Mouse (Mus musculus): ENCODE data around the gene Rnd2. TPM values are rescaled to one million over a fixed set of nuclear protein-coding genes. Genes with fewer than 3 reads are reported as not detected.

Gene Rnd2
- polyA plus RNA-seq, 1 experiment = 28.1 TPM

DNA sequence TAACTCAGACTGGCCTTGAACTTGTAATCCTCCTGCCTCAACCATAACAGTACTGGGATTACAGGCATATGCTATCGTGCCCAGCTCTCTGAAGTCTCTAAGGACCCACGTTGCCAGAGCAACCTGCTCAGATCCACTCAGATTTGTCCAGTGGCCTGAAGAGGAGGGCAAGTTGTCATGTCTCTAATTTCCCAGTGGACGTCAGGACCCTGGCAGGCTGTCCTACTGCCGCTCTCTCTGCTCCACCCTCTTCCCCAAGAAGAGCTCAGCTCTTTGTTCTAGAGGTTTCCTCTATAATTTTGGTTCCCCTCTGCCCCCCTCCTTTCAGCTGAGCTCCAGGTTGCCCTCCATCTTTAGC, 12.4 kb downstream of the Rnd2 start:
- no peaks in the 10 kb centered on the region for H3K36me3 ChIP-seq (ENCODE audit: control insufficient read depth, insufficient read depth, low read length)
- no peaks in the 10 kb centered on the region for H3K27me3 ChIP-seq (ENCODE audit: control insufficient read depth, insufficient read depth, low read length)
- 69% methylated on average over 4 of the region's 4 CpGs for WGBS
- TF ChIP-seq POLR2A (IDR thresholded peaks at IDR 0.05; ENCODE audit: low read depth, low read length) = no peak
- no peak for TF ChIP-seq CTCF (IDR thresholded peaks at IDR 0.05; ENCODE audit: extremely low read depth, insufficient read length, insufficient replicate concordance, low read depth, low read length)
- peaks cover 28% of the 10 kb centered on the region for H3K4me1 ChIP-seq (ENCODE audit: control insufficient read depth, insufficient read depth, insufficient read length, low read length)
- H3K4me3 ChIP-seq (ENCODE audit: low read depth, low read length) = no peak overlapping the region
- H3K27ac ChIP-seq (ENCODE audit: insufficient read depth, low read depth, low read length) = no peak overlapping the region

DNA sequence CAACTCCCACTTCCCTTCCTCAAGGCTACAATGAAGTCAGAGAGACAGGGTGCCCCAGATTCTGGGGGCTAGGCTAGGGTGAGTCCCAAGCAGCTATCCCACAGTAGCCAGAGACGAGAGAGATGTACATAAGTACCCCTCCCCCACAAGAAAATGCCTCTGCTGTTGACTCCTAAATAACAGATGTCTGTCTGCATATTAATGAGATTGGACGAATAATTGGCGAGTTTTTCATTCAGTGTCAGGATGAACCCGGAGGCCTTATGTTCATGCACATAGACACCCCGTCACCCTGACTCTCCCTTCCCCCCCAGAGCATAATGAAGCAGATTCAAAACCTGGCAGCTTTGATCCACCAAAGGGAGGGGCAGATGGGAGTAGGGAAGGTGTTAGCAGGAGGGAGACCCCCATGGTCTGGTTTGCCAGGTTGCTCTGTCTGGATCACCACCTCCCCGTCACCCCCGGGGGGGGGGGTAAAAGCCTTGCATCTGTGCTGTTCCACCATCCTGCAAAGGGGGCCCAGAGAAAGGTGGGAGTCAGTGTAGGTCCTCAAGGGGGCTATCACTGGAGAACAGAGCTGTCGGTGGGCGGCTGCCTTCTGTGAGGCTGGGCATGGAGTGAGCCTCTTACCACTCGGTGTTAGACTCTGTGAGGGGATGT, 12.9 kb downstream of the Rnd2 start:
- no peak overlapping the region for H3K27ac ChIP-seq (ENCODE audit: insufficient read depth, low read depth, low read length)
- H3K36me3 ChIP-seq (ENCODE audit: control insufficient read depth, insufficient read depth, low read length) = no peaks in the 10 kb centered on the region
- no peak overlapping the region for H3K4me3 ChIP-seq (ENCODE audit: low read depth, low read length)
- TF ChIP-seq CTCF (IDR thresholded peaks at IDR 0.05; ENCODE audit: extremely low read depth, insufficient read length, insufficient replicate concordance, low read depth, low read length) (no peak), POLR2A (IDR thresholded peaks at IDR 0.05; ENCODE audit: low read depth, low read length) (no peak)
- peaks cover 28% of the 10 kb centered on the region for H3K4me1 ChIP-seq (ENCODE audit: control insufficient read depth, insufficient read depth, insufficient read length, low read length)
- 88% methylated on average over 10 of the region's 10 CpGs for WGBS
- no peaks in the 10 kb centered on the region for H3K27me3 ChIP-seq (ENCODE audit: control insufficient read depth, insufficient read depth, low read length)

DNA sequence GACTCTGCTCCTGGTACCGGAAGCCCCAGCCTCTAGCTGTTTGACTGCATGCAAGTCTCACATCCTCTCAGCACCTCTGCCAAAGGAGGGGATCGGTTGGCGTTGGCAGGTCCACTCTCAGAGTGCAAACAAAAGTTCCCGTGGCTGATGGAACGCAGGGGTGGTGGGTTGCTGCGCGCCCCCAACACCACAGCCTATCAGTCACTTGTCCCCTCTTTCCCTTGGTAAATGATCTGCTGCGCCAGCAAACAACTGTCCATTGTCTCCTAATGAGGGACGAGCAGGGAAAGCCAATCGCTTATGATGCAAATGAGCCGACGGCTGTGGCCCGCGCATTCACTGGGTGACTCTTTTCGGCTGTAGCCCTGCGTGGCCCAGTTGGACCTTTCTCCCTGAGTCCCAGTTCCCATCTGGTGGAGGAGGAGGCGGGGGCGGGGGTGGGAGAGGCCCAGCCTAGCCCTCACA, 14.4 kb downstream of the Rnd2 start:
- TF ChIP-seq CTCF (IDR thresholded peaks at IDR 0.05; ENCODE audit: extremely low read depth, insufficient read length, insufficient replicate concordance, low read depth, low read length) = no peak
- no peak for TF ChIP-seq POLR2A (IDR thresholded peaks at IDR 0.05; ENCODE audit: low read depth, low read length)
- H3K27ac ChIP-seq (ENCODE audit: insufficient read depth, low read depth, low read length) = no peak overlapping the region
- WGBS = 13% methylated on average over 18 of the region's 18 CpGs
- peaks cover 28% of the 10 kb centered on the region for H3K4me1 ChIP-seq (ENCODE audit: control insufficient read depth, insufficient read depth, insufficient read length, low read length)
- H3K36me3 ChIP-seq (ENCODE audit: control insufficient read depth, insufficient read depth, low read length) = no peaks in the 10 kb centered on the region
- peak overlapping the region; percentile 36 for H3K4me3 ChIP-seq (ENCODE audit: low read depth, low read length)
- H3K27me3 ChIP-seq (ENCODE audit: control insufficient read depth, insufficient read depth, low read length) = no peaks in the 10 kb centered on the region

DNA sequence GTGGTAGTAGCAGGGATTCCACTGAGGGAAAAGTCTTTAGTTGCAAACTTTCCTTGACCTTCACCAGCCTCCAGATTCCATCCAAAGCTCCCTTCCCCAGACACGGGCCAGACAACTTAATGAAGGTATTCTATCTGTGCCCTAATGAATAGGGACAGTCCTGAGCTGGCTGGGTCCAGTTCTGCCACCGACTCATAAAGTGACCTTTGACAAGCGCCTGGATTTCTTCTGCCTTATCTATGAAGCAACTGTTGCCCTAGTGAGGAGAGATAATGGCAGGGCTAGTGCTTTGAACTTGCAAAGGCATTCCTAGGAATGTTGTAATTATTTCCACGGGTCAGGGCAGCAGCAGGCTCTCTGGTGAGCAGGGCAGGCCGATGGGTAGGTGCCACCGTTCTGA, 16.1 kb downstream of the Rnd2 start:
- peak overlapping the region; percentile 74 for H3K27ac ChIP-seq (ENCODE audit: insufficient read depth, low read depth, low read length)
- 20% methylated on average over 6 of the region's 6 CpGs for WGBS
- no peaks in the 10 kb centered on the region for H3K27me3 ChIP-seq (ENCODE audit: control insufficient read depth, insufficient read depth, low read length)
- H3K4me1 ChIP-seq (ENCODE audit: control insufficient read depth, insufficient read depth, insufficient read length, low read length) = peaks cover 28% of the 10 kb centered on the region
- H3K36me3 ChIP-seq (ENCODE audit: control insufficient read depth, insufficient read depth, low read length) = no peaks in the 10 kb centered on the region
- TF ChIP-seq POLR2A (IDR thresholded peaks at IDR 0.05; ENCODE audit: low read depth, low read length) (no peak), CTCF (IDR thresholded peaks at IDR 0.05; ENCODE audit: extremely low read depth, insufficient read length, insufficient replicate concordance, low read depth, low read length) (no peak)
- H3K4me3 ChIP-seq (ENCODE audit: low read depth, low read length) = no peak overlapping the region

DNA sequence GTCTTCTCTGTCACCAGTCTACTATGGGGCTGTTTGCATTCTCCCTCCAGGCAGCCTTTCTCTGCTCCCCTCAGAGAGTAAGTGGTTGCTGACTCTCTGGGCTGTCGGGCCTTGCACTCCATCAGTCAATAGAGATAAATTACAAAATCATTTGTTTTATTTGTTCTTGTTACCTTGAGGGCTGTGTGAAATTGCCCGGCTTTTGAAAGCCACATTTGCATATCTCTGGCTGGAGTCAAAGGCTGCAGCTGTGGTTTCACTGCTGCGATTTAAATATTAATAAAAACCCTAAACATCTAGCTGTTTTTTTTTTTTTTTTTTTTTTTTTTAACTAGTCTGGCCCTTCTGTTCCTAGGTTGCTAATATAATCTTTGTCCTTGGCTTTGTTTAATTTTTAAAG, 19.0 kb downstream of the Rnd2 start:
- WGBS = 29% methylated on average over 3 of the region's 3 CpGs
- no peak overlapping the region for H3K4me3 ChIP-seq (ENCODE audit: low read depth, low read length)
- no peak overlapping the region for H3K27ac ChIP-seq (ENCODE audit: insufficient read depth, low read depth, low read length)
- no peaks in the 10 kb centered on the region for H3K27me3 ChIP-seq (ENCODE audit: control insufficient read depth, insufficient read depth, low read length)
- peaks cover 26% of the 10 kb centered on the region for H3K4me1 ChIP-seq (ENCODE audit: control insufficient read depth, insufficient read depth, insufficient read length, low read length)
- H3K36me3 ChIP-seq (ENCODE audit: control insufficient read depth, insufficient read depth, low read length) = no peaks in the 10 kb centered on the region
- TF ChIP-seq CTCF (IDR thresholded peaks at IDR 0.05; ENCODE audit: extremely low read depth, insufficient read length, insufficient replicate concordance, low read depth, low read length) (no peak), POLR2A (IDR thresholded peaks at IDR 0.05; ENCODE audit: low read depth, low read length) (no peak)

DNA sequence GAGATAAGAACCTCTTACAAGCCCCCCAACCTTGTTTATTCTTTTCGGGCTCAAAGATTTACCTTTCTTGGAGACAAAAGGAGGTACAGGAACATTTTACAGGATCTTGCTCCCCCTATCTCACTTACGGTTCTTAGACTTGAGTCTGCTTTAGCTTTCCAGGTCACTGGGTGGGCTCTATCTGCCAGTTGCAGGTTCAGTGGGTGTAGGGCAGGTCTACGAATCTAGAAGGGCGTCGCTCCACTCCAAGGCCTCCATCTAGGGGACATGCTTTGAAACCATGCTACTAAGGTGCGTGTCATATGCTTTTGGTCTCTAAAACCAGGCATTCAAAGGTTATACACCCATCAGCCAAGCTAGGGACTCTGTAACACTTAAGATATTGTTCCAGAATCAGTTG, 19.4 kb downstream of the Rnd2 start:
- no peaks in the 10 kb centered on the region for H3K36me3 ChIP-seq (ENCODE audit: control insufficient read depth, insufficient read depth, low read length)
- TF ChIP-seq POLR2A (IDR thresholded peaks at IDR 0.05; ENCODE audit: low read depth, low read length) (no peak), CTCF (IDR thresholded peaks at IDR 0.05; ENCODE audit: extremely low read depth, insufficient read length, insufficient replicate concordance, low read depth, low read length) (no peak)
- 86% methylated on average over 6 of the region's 6 CpGs for WGBS
- H3K4me3 ChIP-seq (ENCODE audit: low read depth, low read length) = no peak overlapping the region
- H3K27me3 ChIP-seq (ENCODE audit: control insufficient read depth, insufficient read depth, low read length) = no peaks in the 10 kb centered on the region
- peaks cover 21% of the 10 kb centered on the region for H3K4me1 ChIP-seq (ENCODE audit: control insufficient read depth, insufficient read depth, insufficient read length, low read length)
- no peak overlapping the region for H3K27ac ChIP-seq (ENCODE audit: insufficient read depth, low read depth, low read length)

DNA sequence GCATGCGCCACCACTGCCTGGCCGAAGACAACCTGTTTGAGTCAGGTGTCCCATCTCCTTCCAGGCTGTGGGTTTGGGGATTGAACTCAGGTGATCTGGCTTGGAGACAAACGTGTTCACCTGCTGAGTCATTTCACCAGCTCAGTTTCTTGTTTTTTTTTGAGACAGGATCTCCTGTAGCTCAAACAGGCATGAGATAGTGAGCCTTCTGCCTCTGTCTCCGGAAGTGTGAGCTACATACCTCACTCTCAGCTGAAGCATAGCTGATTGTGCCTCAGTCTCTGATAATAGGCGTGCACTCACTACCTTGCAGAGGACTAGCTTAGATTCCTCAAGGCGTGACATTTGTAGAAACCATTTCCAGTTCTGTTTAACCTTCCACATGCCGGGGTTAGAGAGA, 20.0 kb downstream of the Rnd2 start:
- H3K27ac ChIP-seq (ENCODE audit: insufficient read depth, low read depth, low read length) = no peak overlapping the region
- 75% methylated on average over 7 of the region's 7 CpGs for WGBS
- no peak for TF ChIP-seq CTCF (IDR thresholded peaks at IDR 0.05; ENCODE audit: extremely low read depth, insufficient read length, insufficient replicate concordance, low read depth, low read length)
- no peak for TF ChIP-seq POLR2A (IDR thresholded peaks at IDR 0.05; ENCODE audit: low read depth, low read length)
- no peak overlapping the region for H3K4me3 ChIP-seq (ENCODE audit: low read depth, low read length)
- H3K4me1 ChIP-seq (ENCODE audit: control insufficient read depth, insufficient read depth, insufficient read length, low read length) = peaks cover 16% of the 10 kb centered on the region; the same call in 1 of the 2 replicates
- no peaks in the 10 kb centered on the region for H3K27me3 ChIP-seq (ENCODE audit: control insufficient read depth, insufficient read depth, low read length)
- H3K36me3 ChIP-seq (ENCODE audit: control insufficient read depth, insufficient read depth, low read length) = no peaks in the 10 kb centered on the region

Measured in small intestine, adult 2 months (tissue).